Mouse (Mus musculus) T-cell, adult 2 months (primary cell): ENCODE data around the gene Stpg3.

Source experiments
- DNase-seq: peaks from one replicate; pipeline ENCODE4 v3.0.0; 2022; ENCODE audit warnings: low spot score

Gene Stpg3

DNA sequence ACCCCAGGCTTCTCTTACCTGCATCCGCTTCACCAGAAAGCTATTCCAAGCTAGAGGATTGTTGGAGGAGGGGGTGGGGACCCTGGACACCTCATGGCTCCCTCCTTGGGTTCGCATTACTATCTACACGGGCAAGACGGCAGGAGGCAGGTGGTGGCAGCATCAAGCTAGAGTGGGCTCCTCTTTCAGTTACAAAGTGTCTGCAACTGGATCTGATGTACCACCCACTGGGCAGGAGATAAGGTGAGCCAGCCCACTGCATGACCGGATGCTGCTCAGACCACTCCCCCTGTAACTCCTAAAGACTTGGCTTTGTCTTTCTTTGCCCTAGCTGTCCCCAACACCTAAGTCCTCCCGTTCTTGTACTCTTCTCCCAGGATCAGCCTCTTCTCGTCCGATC is 22.2 kb upstream of the Stpg3 start, which contains the start of gene Rnf224:
TSS of gene Rnf224 (minus strand) at position 174 of the 400 bp plus-strand sequence.
- DNase-seq = no peak

DNA sequence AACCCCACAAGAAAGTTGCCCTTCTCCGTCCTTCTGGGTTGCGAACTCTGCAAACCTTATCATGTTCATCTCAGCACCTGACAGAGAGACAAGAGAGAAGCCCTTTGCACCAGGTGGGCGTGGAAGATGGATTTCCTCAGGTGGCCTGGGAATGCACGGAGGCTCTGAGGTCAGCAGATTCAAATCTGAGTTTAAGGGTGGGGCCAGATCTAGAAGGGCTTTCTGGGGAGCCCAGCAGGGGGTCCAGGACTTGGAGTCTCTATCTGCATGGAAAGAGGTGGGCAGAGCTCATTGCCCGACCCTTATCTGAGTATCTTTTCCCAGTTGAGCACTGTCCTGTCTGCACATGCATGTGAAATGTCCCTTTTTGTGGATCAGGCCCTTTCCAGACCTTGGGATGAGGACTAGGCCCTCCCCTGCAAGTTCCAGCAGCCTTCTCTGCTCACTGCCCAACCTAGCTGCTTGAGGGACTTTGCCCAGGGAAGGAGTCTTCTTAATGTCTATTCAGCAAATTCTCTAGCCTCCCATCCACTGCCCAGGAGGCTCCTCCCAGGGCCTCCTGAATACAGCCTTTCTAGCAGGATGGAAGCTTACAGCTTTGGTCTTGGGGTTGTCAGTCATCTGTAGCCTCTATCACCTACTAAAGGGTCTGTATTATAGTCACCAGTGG is 20.2 kb upstream of the Stpg3 start:
- DNase-seq = no peak

DNA sequence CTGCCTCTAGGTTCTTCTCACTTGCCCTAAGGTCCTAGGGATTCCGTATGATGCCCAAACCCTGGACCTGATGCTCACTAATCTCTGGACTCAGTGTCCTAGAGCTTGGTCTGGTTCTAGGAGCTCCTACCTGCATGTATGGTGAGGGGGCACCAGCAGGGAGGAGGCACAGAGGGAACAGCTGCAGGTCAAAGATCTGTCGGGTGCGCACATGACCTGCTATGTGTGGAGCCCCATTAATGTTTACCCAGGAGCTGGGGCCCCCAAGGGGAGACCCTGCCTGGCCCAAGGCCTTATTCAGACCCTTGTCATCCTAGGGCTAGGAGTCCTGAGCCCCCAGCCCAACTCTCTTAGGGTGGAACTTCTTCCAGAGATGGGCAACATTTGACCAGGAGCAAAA is 19.6 kb upstream of the Stpg3 start, which contains the start of gene Slc34a3:
TSS of gene Slc34a3 (minus strand) at position 315 of the 400 bp plus-strand sequence.
- DNase-seq = no peak

DNA sequence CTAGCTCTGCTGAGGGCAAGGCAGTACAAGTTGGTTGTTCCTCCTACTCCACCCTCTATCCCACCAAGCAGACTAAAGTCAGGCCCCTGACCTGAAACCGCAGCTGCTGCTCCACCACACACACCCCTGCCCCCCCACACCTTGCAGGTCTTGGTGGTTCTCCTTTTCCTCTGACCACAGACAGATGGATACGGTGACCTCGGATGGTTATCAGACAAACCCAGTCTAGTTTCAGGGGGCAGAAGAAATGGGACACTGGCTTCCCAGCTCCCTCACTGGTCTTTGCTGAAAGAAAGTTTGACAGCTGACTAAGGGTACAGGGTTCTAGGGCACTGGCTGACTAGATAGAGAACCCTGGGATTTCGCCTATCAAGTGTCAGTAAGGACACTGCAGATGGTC is 19.0 kb upstream of the Stpg3 start:
- DNase-seq = no peak

GRCm38 (mm10) chr2:25231038-25231437 is 16.6 kb upstream of the Stpg3 start:
- no peak for DNase-seq

GRCm38 (mm10) chr2:25230581-25230980 is 16.1 kb upstream of the Stpg3 start:
- DNase-seq = no peak

GRCm38 (mm10) chr2:25229582-25229981 is 15.1 kb upstream of the Stpg3 start:
- DNase-seq = no peak

DNA sequence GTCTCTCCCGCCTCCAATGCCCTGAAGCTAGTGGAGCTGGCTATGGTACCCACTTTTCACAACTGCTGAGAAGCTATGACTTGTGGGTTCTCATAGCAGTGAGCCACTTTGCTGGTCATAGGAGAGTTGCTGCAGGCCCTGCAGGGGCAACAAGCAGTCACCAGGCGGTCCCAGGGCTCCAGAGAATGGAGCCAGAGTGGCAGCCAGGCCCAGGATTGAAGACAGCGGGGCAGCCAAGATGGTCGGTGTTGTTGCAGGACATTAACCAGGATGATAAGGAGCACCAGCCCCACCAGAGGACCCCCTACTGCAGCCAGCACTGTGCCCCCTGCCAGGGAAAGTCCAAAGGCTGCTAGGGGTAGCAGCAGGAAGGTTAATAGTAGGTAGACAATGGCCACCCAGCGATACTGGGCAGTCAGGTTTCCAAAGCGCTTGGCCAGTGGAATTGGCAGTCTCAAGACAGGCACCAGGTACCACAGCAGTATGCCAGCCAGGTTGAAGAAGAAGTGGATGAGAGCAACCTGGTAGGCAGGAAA is 14.6 kb upstream of the Stpg3 start:
- no peak for DNase-seq

- peak; percentile 89 for DNase-seq
These were observed 14.0 kb upstream of the Stpg3 start for GRCm38 (mm10) chr2:25228431-25228889.

DNA sequence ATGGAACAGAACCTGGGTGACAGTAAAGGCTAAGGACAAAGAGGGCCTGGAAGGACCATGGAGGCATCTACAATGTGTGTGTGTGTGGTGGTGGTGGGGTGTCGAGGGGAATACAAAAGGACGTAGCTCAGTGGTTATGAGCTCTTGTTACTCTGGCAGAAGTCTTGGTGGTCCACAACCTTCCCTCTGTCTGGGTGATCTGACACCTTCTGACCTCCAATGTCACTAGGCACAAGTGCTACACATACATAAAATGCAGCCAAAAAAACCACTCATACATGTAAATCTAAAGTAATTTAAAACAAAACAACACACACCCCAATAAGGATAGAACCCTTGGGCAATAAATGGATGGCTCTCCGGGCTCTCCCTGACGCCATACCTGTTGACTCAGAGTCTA is 13.0 kb upstream of the Stpg3 start:
- DNase-seq = no peak

DNA sequence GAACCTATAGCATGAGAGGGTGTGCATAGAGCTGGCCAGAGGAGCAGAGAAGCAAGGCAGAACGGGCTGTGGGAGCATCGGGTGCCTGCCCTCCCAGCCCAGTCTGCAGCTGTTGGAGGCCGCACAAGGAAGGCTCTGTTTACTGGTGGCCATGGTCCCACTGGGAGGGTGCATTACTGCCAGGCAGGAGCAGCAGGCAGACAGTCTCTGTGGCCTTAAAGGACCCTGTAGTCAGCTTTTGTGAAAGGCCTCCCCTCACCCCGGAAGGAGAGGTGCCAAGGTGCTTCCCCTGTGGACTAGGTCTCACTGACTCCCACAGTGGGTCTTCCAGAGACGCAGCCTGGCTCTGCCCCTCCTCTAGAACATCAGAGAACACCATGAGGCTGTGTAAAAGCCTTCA is 12.4 kb upstream of the Stpg3 start:
- DNase-seq = no peak

DNA sequence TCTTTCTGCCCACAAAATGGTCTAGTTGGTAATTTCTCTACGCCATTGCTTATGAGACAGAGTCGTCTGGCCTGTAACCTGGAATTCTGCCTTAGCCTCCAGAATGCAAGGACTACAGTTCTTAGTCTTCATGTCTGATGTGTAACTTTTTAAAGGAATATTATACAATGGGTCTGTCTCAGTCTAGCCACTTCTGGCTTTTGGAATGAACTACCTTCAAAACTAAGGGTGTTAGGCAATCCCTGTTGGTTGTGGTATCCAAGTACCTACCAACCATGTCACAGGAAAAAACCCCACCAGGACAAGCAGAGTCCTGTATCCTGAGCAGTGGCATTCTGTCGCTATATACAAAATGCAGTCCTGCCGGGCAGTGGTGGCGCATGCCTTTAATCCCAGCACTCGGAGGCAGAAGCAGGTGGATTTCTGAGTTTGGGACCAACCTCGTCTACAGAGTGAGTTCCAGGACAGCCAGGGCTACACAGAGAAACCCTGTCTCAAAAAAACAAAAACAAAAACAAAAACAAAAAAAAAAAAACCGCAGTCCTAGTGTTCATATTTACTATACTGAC is 11.5 kb upstream of the Stpg3 start:
- no peak for DNase-seq

DNA sequence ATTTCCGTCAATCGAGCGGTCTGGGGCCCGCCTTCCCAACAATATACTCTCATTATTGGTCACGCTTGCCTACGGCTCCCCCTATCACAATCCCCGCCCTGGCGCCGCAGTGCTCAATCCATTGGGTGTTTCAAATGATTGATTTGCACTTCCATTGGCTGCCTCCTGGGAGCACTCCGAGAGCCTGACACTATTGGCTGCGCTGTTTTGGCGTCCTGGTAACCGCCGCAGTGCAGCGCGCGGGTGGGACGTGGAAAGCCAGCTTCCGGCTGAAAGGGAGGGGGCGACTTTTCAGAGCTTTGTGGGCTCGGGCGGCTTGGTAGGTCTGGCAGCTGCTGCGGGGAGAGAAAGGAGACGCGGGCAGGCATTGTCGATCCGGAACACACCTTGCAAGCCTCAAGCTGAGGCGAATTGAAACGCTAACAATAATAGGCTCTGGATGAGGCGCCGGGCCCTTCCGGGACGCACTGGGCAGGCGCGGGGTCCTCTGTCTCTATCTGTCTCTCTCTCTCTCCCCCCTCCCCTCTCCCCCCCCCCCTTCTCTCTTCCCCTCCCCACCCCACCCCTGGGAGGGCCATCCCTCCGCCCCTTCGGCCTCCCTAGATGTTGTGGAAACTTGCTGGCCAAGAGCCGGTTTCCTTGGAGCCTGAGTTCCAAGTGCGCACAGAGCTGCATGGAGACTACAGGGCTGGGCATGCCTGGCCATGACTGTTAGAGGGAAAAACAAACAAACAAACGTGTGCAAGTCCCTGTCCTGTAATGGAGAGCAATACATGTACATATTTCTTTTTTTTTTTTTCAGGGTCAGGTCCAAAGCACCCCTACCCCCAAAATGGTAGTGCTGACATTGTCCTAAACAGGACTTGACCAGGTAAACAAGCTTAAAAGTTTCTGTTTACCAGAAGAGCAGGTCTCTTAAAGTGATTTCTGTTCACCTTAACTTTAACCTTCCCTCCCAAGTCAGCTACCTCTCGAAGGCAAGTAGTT is 10.6 kb upstream of the Stpg3 start:
- peak; percentile 99 for DNase-seq

GRCm38 (mm10) chr2:25224492-25224765 is 10.0 kb upstream of the Stpg3 start, which contains the start of gene Tubb4b:
TSS of gene Tubb4b (minus strand) at chr2:25224702.
- DNase-seq = no peak

DNA sequence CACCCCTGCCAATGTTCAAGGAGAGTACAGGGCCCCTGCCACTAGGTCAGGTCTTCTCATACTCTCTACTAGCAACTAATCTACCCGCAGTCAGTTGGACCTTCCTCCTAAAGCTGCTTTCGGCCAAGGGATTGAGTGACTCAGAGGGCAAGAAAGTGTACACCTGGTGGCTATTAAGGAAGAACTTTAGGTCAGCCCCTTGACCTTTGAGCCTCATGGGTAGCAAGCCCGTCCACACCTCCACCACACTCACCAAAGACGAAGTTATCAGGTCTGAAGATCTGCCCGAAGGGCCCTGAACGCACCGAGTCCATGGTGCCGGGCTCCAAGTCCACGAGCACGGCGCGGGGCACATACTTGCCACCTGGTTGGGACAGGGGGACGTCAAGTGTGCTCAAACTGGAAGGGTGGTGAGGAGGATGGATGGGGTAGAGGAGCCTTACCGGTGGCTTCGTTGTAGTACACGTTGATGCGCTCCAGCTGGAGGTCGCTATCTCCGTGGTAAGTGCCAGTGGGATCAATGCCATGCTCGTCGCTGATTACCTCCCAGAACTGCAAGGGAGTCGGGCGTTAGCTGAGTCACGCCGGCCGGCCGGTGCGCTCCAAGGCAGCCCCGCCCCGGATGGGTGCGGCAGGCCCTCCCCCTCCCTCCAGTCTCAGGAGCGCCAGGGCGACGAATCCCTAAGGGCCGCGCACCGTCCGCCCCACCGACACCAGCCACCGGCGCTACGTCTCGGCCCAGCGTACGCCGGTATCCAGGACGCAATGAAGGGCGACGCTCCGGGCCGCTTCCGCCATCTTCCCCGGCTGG is 9.4 kb upstream of the Stpg3 start:
- no peak for DNase-seq

GRCm38 (mm10) chr2:25221331-25221772 is 6.9 kb upstream of the Stpg3 start:
- DNase-seq = no peak

GRCm38 (mm10) chr2:25218445-25218844 is 4.0 kb upstream of the Stpg3 start, which contains the start of gene Fam166a:
TSS of gene Fam166a (plus strand) at chr2:25218745.
- no peak for DNase-seq

DNA sequence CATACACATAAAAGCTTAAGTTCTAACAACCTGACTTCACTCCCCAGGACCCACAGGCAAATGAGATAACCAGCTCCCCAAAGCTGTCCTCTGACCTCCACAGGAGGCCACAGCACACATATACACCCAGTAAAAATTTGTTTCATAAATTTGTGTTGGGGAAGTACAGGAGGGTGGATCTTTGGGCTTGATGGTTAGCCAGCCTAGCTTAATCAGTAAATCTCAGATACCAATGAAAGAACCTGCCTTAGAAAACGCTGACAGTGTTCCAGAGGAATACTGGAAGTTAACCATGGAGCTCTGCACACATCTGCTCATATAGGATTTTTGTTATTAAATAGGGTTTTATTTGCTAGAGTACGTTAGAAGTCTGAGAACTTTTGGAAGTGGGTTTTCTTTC is 3.2 kb upstream of the Stpg3 start:
- DNase-seq = no peak

DNA sequence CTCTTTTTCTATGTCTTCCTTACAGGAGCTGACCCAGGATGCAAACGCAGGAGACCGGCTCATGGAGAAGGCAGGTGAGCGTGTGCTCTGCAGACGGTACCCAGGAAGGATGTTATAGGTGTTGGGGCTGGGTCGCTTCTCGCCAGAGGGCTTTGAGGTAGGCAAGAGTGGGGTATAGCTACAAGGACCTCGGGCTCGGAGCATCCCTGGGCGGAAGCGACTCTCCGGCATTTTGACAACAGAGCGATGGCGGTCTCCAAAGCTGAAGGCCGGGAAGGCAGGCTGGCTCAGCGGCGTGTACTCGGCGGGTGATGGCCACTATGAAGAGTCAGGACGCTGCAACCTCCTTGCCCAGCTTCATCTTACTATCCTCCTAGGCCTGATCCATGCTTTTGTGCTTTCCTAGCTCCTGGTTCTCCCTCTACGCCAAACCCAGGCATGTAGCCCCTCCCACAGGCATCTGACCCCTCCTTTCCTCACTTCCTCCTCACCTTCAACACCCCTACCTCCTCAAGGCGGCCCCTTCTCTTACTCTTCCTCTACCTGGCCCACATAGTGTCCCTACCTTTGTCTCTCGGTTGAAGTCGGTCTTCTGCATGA is 1.1 kb downstream of the Stpg3 start:
- no peak for DNase-seq

DNA sequence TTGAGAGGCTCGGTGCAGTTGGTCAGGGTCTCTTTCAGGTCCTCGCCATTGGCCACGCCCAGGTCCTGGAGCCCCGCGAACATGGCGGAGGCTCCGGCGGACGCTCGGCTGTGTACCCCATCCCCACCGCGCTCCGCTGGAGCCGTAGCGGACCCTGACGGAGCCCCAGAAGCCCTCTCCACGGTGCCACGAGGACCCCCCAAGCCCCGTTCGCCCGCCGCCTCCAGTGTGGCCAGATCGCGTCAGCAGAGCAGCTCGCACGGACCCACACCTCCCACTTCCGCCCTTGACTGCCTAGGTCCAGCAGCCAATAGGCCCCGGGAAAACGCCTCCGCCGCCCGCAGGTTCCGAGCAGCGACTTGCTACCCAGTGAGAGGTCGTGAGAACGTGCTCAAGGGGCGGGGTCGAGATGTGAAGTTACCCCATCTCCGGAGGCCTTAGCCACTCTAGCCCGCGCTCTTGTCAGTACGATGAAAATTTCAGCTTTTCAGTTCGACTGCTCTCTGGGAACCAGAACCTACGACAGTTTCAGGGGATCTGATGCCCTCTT is 3.2 kb downstream of the Stpg3 start, which contains the start of gene Nelfb:
TSS of gene Nelfb (minus strand) at position 369 of the 550 bp plus-strand sequence.
- peak; percentile 86 for DNase-seq

GRCm38 (mm10) chr2:25210686-25211085 is 3.8 kb downstream of the Stpg3 start:
- no peak for DNase-seq
